Mouse (Mus musculus): Measurements from ENCODE around the gene Lrmda.

Gene Lrmda

GRCm38 (mm10) chr14:23015321-23016067 is 996.0 kb downstream of the Lrmda start:
- peak; percentile 12 for DNase-seq

GRCm38 (mm10) chr14:23016068-23016611 is 996.6 kb downstream of the Lrmda start:
- DNase-seq = no peak

- no peak for DNase-seq
Measured at GRCm38 (mm10) chr14:23041002-23041401, 1021.5 kb downstream of the Lrmda start.

- no peak for DNase-seq
Measured at GRCm38 (mm10) chr14:23045322-23045721, 1025.8 kb downstream of the Lrmda start.

GRCm38 (mm10) chr14:23046330-23046729 is 1026.8 kb downstream of the Lrmda start:
- peak; percentile 70 for DNase-seq

GRCm38 (mm10) chr14:23051441-23051840 is 1031.9 kb downstream of the Lrmda start:
- no peak for DNase-seq

- DNase-seq = peak; percentile 16
Measured at GRCm38 (mm10) chr14:23052833-23053592, 1033.5 kb downstream of the Lrmda start.

GRCm38 (mm10) chr14:23057228-23057976 is 1037.9 kb downstream of the Lrmda start:
- no peak for DNase-seq

- no peak for DNase-seq
Measured at GRCm38 (mm10) chr14:23057987-23058386, 1038.5 kb downstream of the Lrmda start.

- no peak for DNase-seq
Measured at GRCm38 (mm10) chr14:23078719-23079118, 1059.2 kb downstream of the Lrmda start.

- no peak for DNase-seq
Measured at GRCm38 (mm10) chr14:23084241-23084773, 1064.8 kb downstream of the Lrmda start.

- no peak for DNase-seq
Measured at GRCm38 (mm10) chr14:23084797-23085196, 1065.3 kb downstream of the Lrmda start.

- peak; percentile 74 for DNase-seq
Measured at GRCm38 (mm10) chr14:23093306-23093705, 1073.8 kb downstream of the Lrmda start.

- DNase-seq = no peak
Measured at GRCm38 (mm10) chr14:23094546-23095157, 1075.1 kb downstream of the Lrmda start.

- DNase-seq = no peak
Measured at GRCm38 (mm10) chr14:23095158-23096016, 1075.9 kb downstream of the Lrmda start.

GRCm38 (mm10) chr14:23096017-23096336 is 1076.5 kb downstream of the Lrmda start:
- no peak for DNase-seq

GRCm38 (mm10) chr14:23096405-23096804 is 1076.9 kb downstream of the Lrmda start:
- DNase-seq = no peak

Measured in cerebellum, adult 9-10 months (tissue).